Mouse (Mus musculus): ENCODE results near the gene Slc44a4. TPM values are rescaled to one million over a fixed set of nuclear protein-coding genes. Genes with fewer than 3 reads are reported as not detected.

Gene Slc44a4
- total and polyA plus RNA-seq, 2 experiments from 2014 or later, result 0.11 to 0.49 TPM

DNA sequence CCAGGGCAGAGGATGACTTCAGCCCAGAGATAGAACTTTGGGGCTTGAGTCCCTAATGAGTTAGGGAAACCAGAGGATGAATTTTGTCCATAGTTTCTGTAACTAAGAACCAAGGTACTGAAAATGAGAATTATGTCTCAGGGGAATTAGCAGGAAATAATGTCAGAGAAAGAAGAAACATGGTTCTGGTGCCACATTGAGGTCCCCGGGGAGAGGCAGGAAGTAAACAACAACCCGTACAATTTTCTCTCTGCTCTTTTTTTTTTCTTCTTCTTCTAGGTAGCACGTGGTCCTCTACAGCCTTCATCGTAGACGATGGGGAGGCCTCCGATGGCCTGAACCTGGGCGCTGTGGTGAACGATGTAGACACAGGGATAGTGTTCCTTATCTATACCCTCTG lies 18.0 kb downstream of the Slc44a4 start:
- no peaks in the 10 kb centered on the region for H3K27me3 ChIP-seq (ENCODE audit: insufficient read depth, low read length)
- H3K9me3 ChIP-seq (ENCODE audit: low read length), result no peaks in the 10 kb centered on the region
- peak overlapping the region; percentile 81 for H3K9ac ChIP-seq (replicated peaks; ENCODE audit: low read length, poor library complexity, severe bottlenecking)
- H3K4me3 ChIP-seq (ENCODE audit: low read depth, low read length), result peak overlapping the region; percentile 66
- no peak overlapping the region for H3K27ac ChIP-seq (ENCODE audit: low read depth, low read length)
- TF ChIP-seq CTCF (IDR thresholded peaks at IDR 0.05), result no peak
- ATAC-seq (ENCODE audit: low FRiP score), result no peak
- peaks cover 16% of the 10 kb centered on the region for H3K36me3 ChIP-seq (ENCODE audit: insufficient read depth, low read length)
- H3K4me1 ChIP-seq (ENCODE audit: insufficient read depth, low read length), result 0 out of 2 replicates have a peak, but pooled peaks cover 3% of the 10 kb centered on the region
- no peak for DNase-seq (ENCODE audit: low spot score)
- 89% methylated on average over 8 of the region's 8 CpGs for WGBS
- peak overlapping the region; percentile 94 for H3K4me2 ChIP-seq (ENCODE audit: low read depth, low read length, poor library complexity, severe bottlenecking)

DNA sequence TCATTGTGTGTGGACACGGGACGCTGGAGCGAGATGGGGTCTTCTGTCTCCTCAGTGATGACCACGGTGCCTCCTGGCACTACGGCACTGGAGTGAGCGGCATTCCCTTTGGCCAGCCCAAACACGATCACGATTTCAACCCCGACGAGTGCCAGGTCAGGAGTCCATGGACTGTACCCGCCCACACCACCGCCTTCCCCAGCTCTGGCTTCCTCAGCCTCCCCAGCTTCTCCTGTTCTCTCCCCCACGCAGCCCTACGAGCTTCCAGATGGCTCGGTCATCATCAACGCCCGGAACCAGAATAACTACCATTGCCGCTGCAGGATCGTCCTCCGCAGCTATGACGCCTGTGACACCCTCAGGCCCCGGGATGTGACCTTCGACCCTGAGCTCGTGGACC lies 19.8 kb downstream of the Slc44a4 start:
- Histone ChIP-seq H3K4me2 (ENCODE audit: low read depth, low read length, poor library complexity, severe bottlenecking) (no peak overlapping the region), H3K36me3 (ENCODE audit: insufficient read depth, low read length) (peaks cover 20% of the 10 kb centered on the region), H3K4me1 (ENCODE audit: insufficient read depth, low read length) (0 out of 2 replicates have a peak, but pooled peaks cover 3% of the 10 kb centered on the region), H3K4me3 (ENCODE audit: low read depth, low read length) (no peak overlapping the region), H3K27me3 (ENCODE audit: insufficient read depth, low read length) (no peaks in the 10 kb centered on the region), H3K9me3 (ENCODE audit: low read length) (no peaks in the 10 kb centered on the region), H3K27ac (ENCODE audit: low read depth, low read length) (no peak overlapping the region), H3K9ac (replicated peaks; ENCODE audit: low read length, poor library complexity, severe bottlenecking) (no peak overlapping the region)
- ATAC-seq (ENCODE audit: low FRiP score) (no peak), DNase-seq (ENCODE audit: low spot score) (no peak)
- TF ChIP-seq CTCF (IDR thresholded peaks at IDR 0.05), result no peak
- 68% methylated on average over 24 of the region's 24 CpGs for WGBS

DNA sequence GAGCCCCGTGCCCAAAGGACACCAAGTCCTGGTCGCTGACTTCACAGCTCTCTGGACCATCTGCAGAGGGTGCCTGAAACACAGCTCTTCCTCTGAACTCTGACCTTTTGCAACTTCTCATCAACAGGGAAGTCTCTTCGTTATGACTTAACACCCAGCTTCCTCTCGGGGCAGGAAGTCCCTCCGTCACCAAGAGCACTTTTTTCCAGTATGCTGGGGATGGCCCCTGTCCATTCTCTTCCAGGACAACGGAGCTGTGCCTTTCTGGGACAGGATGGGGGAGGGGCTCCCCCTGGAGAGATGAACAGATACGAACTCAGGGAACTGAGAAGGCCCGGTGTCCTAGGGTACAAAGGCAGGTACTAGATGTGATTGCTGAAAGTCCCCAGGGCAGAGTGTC lies 20.6 kb downstream of the Slc44a4 start:
- ATAC-seq (ENCODE audit: low FRiP score) (no peak), DNase-seq (ENCODE audit: low spot score) (no peak)
- Histone ChIP-seq H3K27ac (ENCODE audit: low read depth, low read length) (no peak overlapping the region), H3K36me3 (ENCODE audit: insufficient read depth, low read length) (peaks cover 20% of the 10 kb centered on the region), H3K9ac (replicated peaks; ENCODE audit: low read length, poor library complexity, severe bottlenecking) (no peak overlapping the region), H3K4me3 (ENCODE audit: low read depth, low read length) (no peak overlapping the region), H3K4me1 (ENCODE audit: insufficient read depth, low read length) (0 out of 2 replicates have a peak, but pooled peaks cover 3% of the 10 kb centered on the region), H3K9me3 (ENCODE audit: low read length) (no peaks in the 10 kb centered on the region), H3K4me2 (ENCODE audit: low read depth, low read length, poor library complexity, severe bottlenecking) (no peak overlapping the region), H3K27me3 (ENCODE audit: insufficient read depth, low read length) (no peaks in the 10 kb centered on the region)
- WGBS, result 57% methylated on average over 8 of the region's 8 CpGs
- no peak for TF ChIP-seq CTCF (IDR thresholded peaks at IDR 0.05)

DNA sequence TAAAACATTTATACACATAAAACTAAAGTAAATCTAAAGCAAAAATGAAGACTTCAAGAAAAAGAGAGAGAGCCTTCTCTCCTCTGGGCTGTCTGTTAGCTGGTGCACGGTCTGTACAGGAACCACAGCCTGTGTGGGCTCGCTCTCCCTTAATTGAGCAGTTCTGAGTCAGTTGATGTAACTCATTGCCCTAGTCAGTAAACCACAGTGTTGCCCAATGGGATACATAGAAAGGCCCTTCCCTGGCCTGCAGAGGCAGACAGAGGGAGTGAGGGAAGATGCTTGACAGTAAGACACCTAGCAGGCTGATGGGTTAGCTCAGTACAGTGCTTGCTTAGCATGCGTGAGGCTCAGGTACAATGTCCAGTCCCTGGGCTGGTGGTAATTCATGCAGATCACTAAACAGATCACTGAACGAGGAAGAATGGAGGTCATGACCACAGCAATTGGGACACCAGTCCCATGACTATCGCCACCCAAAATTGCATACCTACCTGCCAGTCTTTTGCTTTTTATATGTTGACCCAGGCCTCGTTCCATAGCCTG lies 23.8 kb downstream of the Slc44a4 start:
- H3K27ac ChIP-seq (ENCODE audit: low read depth, low read length), result no peak overlapping the region
- WGBS, result 87% methylated on average over 6 of the region's 6 CpGs

DNA sequence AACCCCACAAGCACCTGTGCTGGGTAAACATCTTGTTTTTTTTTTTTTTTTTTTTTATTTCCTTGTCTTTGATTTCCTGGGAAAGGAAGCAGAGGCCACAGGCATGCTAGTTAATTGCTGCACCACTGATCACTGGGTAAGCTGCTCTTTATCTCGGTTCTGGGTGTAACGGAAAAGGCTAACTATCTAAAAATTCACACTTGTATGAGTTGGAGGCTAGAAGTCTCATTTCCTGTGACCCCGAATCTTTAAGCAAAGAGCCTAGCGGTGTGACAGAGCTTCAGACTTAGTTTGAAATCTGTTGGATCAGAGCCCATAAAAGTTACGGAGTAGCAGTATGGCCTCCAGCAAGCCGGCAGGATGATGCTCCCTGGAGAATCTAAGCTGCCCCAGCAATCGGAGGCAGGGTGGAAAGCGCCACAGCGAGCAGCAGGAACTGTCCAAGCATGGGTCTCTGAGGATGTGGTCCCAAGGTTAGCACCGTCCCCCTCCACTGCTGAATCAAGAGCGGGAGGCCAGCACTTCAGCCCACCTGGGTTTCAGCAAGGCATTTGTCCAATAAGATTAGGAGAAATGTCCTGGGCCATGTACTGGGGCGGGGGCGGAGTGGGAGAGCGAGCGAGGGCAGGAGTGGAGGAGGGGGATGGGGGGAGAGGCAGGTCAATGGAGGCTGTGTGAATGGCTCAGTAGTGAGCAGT lies 27.2 kb downstream of the Slc44a4 start:
- no peak overlapping the region for H3K9ac ChIP-seq (replicated peaks; ENCODE audit: low read length, poor library complexity, severe bottlenecking)
- H3K27ac ChIP-seq (ENCODE audit: low read depth, low read length), result no peak overlapping the region
- TF ChIP-seq CTCF (IDR thresholded peaks at IDR 0.05), result no peak
- DNase-seq (ENCODE audit: low spot score), result no peak
- 8% methylated on average over 15 of the region's 15 CpGs for WGBS
- ATAC-seq (ENCODE audit: low FRiP score), result no peak
- H3K27me3 ChIP-seq (ENCODE audit: insufficient read depth, low read length), result no peaks in the 10 kb centered on the region
- H3K4me1 ChIP-seq (ENCODE audit: insufficient read depth, low read length), result no peaks in the 10 kb centered on the region
- no peaks in the 10 kb centered on the region for H3K9me3 ChIP-seq (ENCODE audit: low read length)
- H3K36me3 ChIP-seq (ENCODE audit: insufficient read depth, low read length), result 0 out of 2 replicates have a peak, but pooled peaks cover 4% of the 10 kb centered on the region
- H3K4me2 ChIP-seq (ENCODE audit: low read depth, low read length, poor library complexity, severe bottlenecking), result peak overlapping the region; percentile 32
- no peak overlapping the region; the same call in 1 of the 2 replicates for H3K4me3 ChIP-seq (ENCODE audit: low read depth, low read length)

More for the DNA sequence above, 23.8 kb downstream of the Slc44a4 start:
- no peak for ATAC-seq (ENCODE audit: low FRiP score)
- Histone ChIP-seq H3K4me2 (ENCODE audit: low read depth, low read length, poor library complexity, severe bottlenecking) (no peak overlapping the region), H3K9ac (replicated peaks; ENCODE audit: low read length, poor library complexity, severe bottlenecking) (no peak overlapping the region), H3K36me3 (ENCODE audit: insufficient read depth, low read length) (peaks cover 20% of the 10 kb centered on the region), H3K9me3 (ENCODE audit: low read length) (no peaks in the 10 kb centered on the region), H3K4me3 (ENCODE audit: low read depth, low read length) (no peak overlapping the region), H3K27me3 (ENCODE audit: insufficient read depth, low read length) (no peaks in the 10 kb centered on the region), H3K4me1 (ENCODE audit: insufficient read depth, low read length) (no peaks in the 10 kb centered on the region)
- DNase-seq (ENCODE audit: low spot score), result no peak
- TF ChIP-seq CTCF (IDR thresholded peaks at IDR 0.05), result no peak

DNA sequence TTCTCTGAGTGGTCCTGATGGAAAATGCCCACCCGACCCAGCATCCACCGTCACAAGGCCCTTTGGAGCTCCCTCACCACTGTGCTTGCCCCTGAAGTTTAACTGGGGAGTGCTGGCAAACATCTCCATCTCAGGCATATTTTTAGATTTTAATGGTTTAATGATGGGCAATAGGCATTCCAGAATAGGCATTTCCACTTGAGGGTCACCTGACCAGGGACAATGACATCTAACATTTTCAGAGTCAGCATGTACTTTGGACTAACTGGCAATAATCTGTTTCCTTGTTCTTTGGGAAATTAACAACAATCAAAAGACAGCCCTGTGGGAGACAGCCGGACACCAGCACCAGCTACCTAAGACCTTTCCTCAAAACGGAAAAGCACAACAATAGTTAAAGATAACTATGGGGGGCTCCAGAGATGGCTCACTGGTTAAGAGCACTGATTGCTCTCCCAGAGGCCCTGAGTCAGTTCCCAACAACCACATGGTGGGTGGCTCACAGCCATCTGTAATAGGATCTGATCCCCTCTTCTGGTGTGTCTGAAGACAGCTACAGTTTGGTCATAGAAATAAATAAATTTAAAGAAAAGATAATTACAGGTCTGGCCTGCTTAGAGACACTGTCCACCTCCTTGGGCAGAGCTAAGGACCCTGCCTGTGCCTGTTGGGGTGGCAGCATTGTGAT lies 29.0 kb downstream of the Slc44a4 start:
- Histone ChIP-seq H3K36me3 (ENCODE audit: insufficient read depth, low read length) (no peaks in the 10 kb centered on the region), H3K9ac (replicated peaks; ENCODE audit: low read length, poor library complexity, severe bottlenecking) (no peak overlapping the region), H3K9me3 (ENCODE audit: low read length) (no peaks in the 10 kb centered on the region), H3K27ac (ENCODE audit: low read depth, low read length) (no peak overlapping the region), H3K27me3 (ENCODE audit: insufficient read depth, low read length) (no peaks in the 10 kb centered on the region), H3K4me3 (ENCODE audit: low read depth, low read length) (no peak overlapping the region), H3K4me1 (ENCODE audit: insufficient read depth, low read length) (no peaks in the 10 kb centered on the region), H3K4me2 (ENCODE audit: low read depth, low read length, poor library complexity, severe bottlenecking) (no peak overlapping the region)
- TF ChIP-seq CTCF (IDR thresholded peaks at IDR 0.05), result no peak
- no peak for DNase-seq (ENCODE audit: low spot score)
- 84% methylated on average over 4 of the region's 4 CpGs for WGBS
- no peak for ATAC-seq (ENCODE audit: low FRiP score)
